Mouse (Mus musculus): ENCODE data around the gene Ptpn6. TPM values are rescaled to one million over a fixed set of nuclear protein-coding genes. Genes with fewer than 3 reads are reported as not detected.
A peak's percentile ranks its signal among the peaks of the same experiment; 100 is the strongest.
"Not testable (repeated sequence)": the region's sequence is repeated elsewhere in the genome, so short reads cannot be mapped to it uniquely, and the experiment has no call there.

Gene Ptpn6
- polyA plus RNA-seq, 1 experiment from 2014 or later, result 31.3 TPM

- ATAC-seq (replicated peaks; ENCODE audit: extremely low read depth, insufficient read depth, low FRiP score), result no peak
- Histone ChIP-seq H3K36me3 (ENCODE audit: control insufficient read depth, insufficient read depth) (no peaks in the 10 kb centered on the region), H3K4me1 (ENCODE audit: control insufficient read depth, insufficient read depth, low read length) (peaks cover 10% of the 10 kb centered on the region), H3K9ac (ENCODE audit: low read length) (no peak overlapping the region), H3K27me3 (ENCODE audit: control insufficient read depth, insufficient read depth, low read length) (no peaks in the 10 kb centered on the region), H3K9me3 (replicated peaks; ENCODE audit: control insufficient read depth, low read length) (no peaks in the 10 kb centered on the region), H3K27ac (ENCODE audit: low read length) (no peak overlapping the region), H3K4me2 (ENCODE audit: low read depth, low read length) (no peak overlapping the region), H3K4me3 (ENCODE audit: low read length) (no peak overlapping the region)
- 71% methylated on average over 8 of the region's 8 CpGs for WGBS
These were observed 50.3 kb downstream of the Ptpn6 start for GRCm38 (mm10) chr6:124688151-124688758.

- not testable (repeated sequence) for H3K4me3 ChIP-seq (ENCODE audit: low read length); H3K9ac ChIP-seq (ENCODE audit: low read length); H3K36me3 ChIP-seq (ENCODE audit: control insufficient read depth, insufficient read depth); H3K27me3 ChIP-seq (ENCODE audit: control insufficient read depth, insufficient read depth, low read length); H3K9me3 ChIP-seq (replicated peaks; ENCODE audit: control insufficient read depth, low read length); H3K4me2 ChIP-seq (ENCODE audit: low read depth, low read length); H3K27ac ChIP-seq (ENCODE audit: low read length); ATAC-seq (replicated peaks; ENCODE audit: extremely low read depth, insufficient read depth, low FRiP score)
- WGBS, result 82% methylated on average over 1 of the region's 1 CpGs
- peaks cover 11% of the 10 kb centered on the region for H3K4me1 ChIP-seq (ENCODE audit: control insufficient read depth, insufficient read depth, low read length)
These were observed 51.9 kb downstream of the Ptpn6 start for GRCm38 (mm10) chr6:124686644-124687043.

- Histone ChIP-seq H3K4me3 (ENCODE audit: low read length) (no peak overlapping the region), H3K9me3 (replicated peaks; ENCODE audit: control insufficient read depth, low read length) (no peaks in the 10 kb centered on the region), H3K27me3 (ENCODE audit: control insufficient read depth, insufficient read depth, low read length) (no peaks in the 10 kb centered on the region), H3K27ac (ENCODE audit: low read length) (no peak overlapping the region), H3K9ac (ENCODE audit: low read length) (no peak overlapping the region), H3K4me1 (ENCODE audit: control insufficient read depth, insufficient read depth, low read length) (peaks cover 11% of the 10 kb centered on the region), H3K36me3 (ENCODE audit: control insufficient read depth, insufficient read depth) (no peaks in the 10 kb centered on the region), H3K4me2 (ENCODE audit: low read depth, low read length) (no peak overlapping the region)
- no peak for ATAC-seq (replicated peaks; ENCODE audit: extremely low read depth, insufficient read depth, low FRiP score)
- WGBS, result 78% methylated on average over 12 of the region's 12 CpGs
These were observed 52.7 kb downstream of the Ptpn6 start for GRCm38 (mm10) chr6:124685606-124686386.

GRCm38 (mm10) chr6:124683591-124684417, 54.7 kb downstream of the Ptpn6 start:
- Histone ChIP-seq H3K9me3 (replicated peaks; ENCODE audit: control insufficient read depth, low read length) (no peaks in the 10 kb centered on the region), H3K4me2 (ENCODE audit: low read depth, low read length) (no peak overlapping the region), H3K27me3 (ENCODE audit: control insufficient read depth, insufficient read depth, low read length) (no peaks in the 10 kb centered on the region), H3K36me3 (ENCODE audit: control insufficient read depth, insufficient read depth) (no peaks in the 10 kb centered on the region), H3K4me3 (ENCODE audit: low read length) (no peak overlapping the region), H3K27ac (ENCODE audit: low read length) (peak overlapping the region; percentile 3; the same call in 1 of the 2 replicates), H3K9ac (ENCODE audit: low read length) (no peak overlapping the region; the same call in 1 of the 2 replicates), H3K4me1 (ENCODE audit: control insufficient read depth, insufficient read depth, low read length) (peaks cover 14% of the 10 kb centered on the region)
- 0 out of 2 replicates have a peak, but pooled peaks have one; percentile 53 for ATAC-seq (replicated peaks; ENCODE audit: extremely low read depth, insufficient read depth, low FRiP score)
- WGBS, result 57% methylated on average over 14 of the region's 14 CpGs

- not testable (repeated sequence) for H3K27me3 ChIP-seq (ENCODE audit: control insufficient read depth, insufficient read depth, low read length); H3K4me3 ChIP-seq (ENCODE audit: low read length); H3K27ac ChIP-seq (ENCODE audit: low read length); ATAC-seq (replicated peaks; ENCODE audit: extremely low read depth, insufficient read depth, low FRiP score); H3K9ac ChIP-seq (ENCODE audit: low read length); H3K9me3 ChIP-seq (replicated peaks; ENCODE audit: control insufficient read depth, low read length); H3K36me3 ChIP-seq (ENCODE audit: control insufficient read depth, insufficient read depth); H3K4me2 ChIP-seq (ENCODE audit: low read depth, low read length)
- 78% methylated on average over 6 of the region's 6 CpGs for WGBS
- peaks cover 14% of the 10 kb centered on the region for H3K4me1 ChIP-seq (ENCODE audit: control insufficient read depth, insufficient read depth, low read length)
These were observed 56.2 kb downstream of the Ptpn6 start for GRCm38 (mm10) chr6:124682291-124682690.

GRCm38 (mm10) chr6:124679486-124679885, 59.0 kb downstream of the Ptpn6 start:
- 95% methylated on average over 3 of the region's 3 CpGs for WGBS
- H3K27ac ChIP-seq (ENCODE audit: low read length), result no peak overlapping the region
- ATAC-seq (replicated peaks; ENCODE audit: extremely low read depth, insufficient read depth, low FRiP score), result no peak

GRCm38 (mm10) chr6:124678769-124679168, 59.7 kb downstream of the Ptpn6 start:
- Histone ChIP-seq H3K9me3 (replicated peaks; ENCODE audit: control insufficient read depth, low read length) (no peaks in the 10 kb centered on the region), H3K36me3 (ENCODE audit: control insufficient read depth, insufficient read depth) (peaks cover 4% of the 10 kb centered on the region; the same call in 1 of the 2 replicates), H3K27me3 (ENCODE audit: control insufficient read depth, insufficient read depth, low read length) (no peaks in the 10 kb centered on the region), H3K27ac (ENCODE audit: low read length) (no peak overlapping the region), H3K4me3 (ENCODE audit: low read length) (no peak overlapping the region), H3K4me1 (ENCODE audit: control insufficient read depth, insufficient read depth, low read length) (peaks cover 12% of the 10 kb centered on the region), H3K9ac (ENCODE audit: low read length) (no peak overlapping the region), H3K4me2 (ENCODE audit: low read depth, low read length) (no peak overlapping the region)
- WGBS, result 74% methylated on average over 7 of the region's 7 CpGs
- ATAC-seq (replicated peaks; ENCODE audit: extremely low read depth, insufficient read depth, low FRiP score), result no peak

More at GRCm38 (mm10) chr6:124679486-124679885, 59.0 kb downstream of the Ptpn6 start:
- no peak overlapping the region for H3K9ac ChIP-seq (ENCODE audit: low read length)
- no peaks in the 10 kb centered on the region for H3K27me3 ChIP-seq (ENCODE audit: control insufficient read depth, insufficient read depth, low read length)
- H3K9me3 ChIP-seq (replicated peaks; ENCODE audit: control insufficient read depth, low read length), result no peaks in the 10 kb centered on the region
- H3K4me1 ChIP-seq (ENCODE audit: control insufficient read depth, insufficient read depth, low read length), result peaks cover 14% of the 10 kb centered on the region
- H3K4me3 ChIP-seq (ENCODE audit: low read length), result no peak overlapping the region
- peaks cover 2% of the 10 kb centered on the region; the same call in 1 of the 2 replicates for H3K36me3 ChIP-seq (ENCODE audit: control insufficient read depth, insufficient read depth)
- H3K4me2 ChIP-seq (ENCODE audit: low read depth, low read length), result no peak overlapping the region

- WGBS, result 79% methylated on average over 6 of the region's 6 CpGs
- peaks cover 3% of the 10 kb centered on the region; the same call in 1 of the 2 replicates for H3K4me1 ChIP-seq (ENCODE audit: control insufficient read depth, insufficient read depth, low read length)
- no peak for ATAC-seq (replicated peaks; ENCODE audit: extremely low read depth, insufficient read depth, low FRiP score)
These were observed 62.3 kb downstream of the Ptpn6 start for GRCm38 (mm10) chr6:124676171-124676570.

More at GRCm38 (mm10) chr6:124676171-124676570, 62.3 kb downstream of the Ptpn6 start:
- Histone ChIP-seq H3K9me3 (replicated peaks; ENCODE audit: control insufficient read depth, low read length) (no peaks in the 10 kb centered on the region), H3K9ac (ENCODE audit: low read length) (no peak overlapping the region), H3K4me2 (ENCODE audit: low read depth, low read length) (no peak overlapping the region), H3K27me3 (ENCODE audit: control insufficient read depth, insufficient read depth, low read length) (no peaks in the 10 kb centered on the region), H3K4me3 (ENCODE audit: low read length) (no peak overlapping the region), H3K36me3 (ENCODE audit: control insufficient read depth, insufficient read depth) (peaks cover 4% of the 10 kb centered on the region; the same call in 1 of the 2 replicates), H3K27ac (ENCODE audit: low read length) (no peak overlapping the region)

Data from heart, embryonic 16.5 days (tissue).